Comparison of ENCODE assay signal across 11 mouse cellular contexts in the genomic region with DNA sequence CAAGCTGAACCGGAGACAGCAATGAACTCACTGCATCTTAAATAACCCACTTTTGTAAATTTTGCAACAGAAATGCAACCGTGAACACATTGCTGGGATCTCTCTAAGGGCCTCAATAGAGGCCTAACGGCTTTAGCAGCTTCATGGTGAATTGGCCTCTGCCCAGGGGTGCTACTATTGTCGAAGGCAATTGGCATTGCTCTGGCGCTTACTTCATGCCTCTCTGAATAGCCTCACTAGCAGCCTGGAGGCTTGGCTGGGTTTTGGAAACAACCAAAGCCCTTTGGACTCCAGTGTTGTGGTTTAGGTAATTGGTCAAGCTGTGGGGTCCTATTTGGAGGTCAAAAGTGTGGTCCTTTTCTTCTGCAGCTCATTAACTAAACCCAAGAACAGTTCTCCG.
DNase-seq lines count a peak whose midpoint lies in the region; ATAC-seq lines count a peak whose summit lies in the region.
"Had no signal": no experiment of that assay in that cellular context is flagged by ENCODE, and none has a peak within 500 bp of the region (broad histone marks: within the 10 kb centered on the region; RNA-seq: fewer than 3 reads in every experiment).

No protein-coding gene starts in this region.

- H3K4me2 ChIP-seq in embryonic facial prominence, embryonic 14.5 days (ENCODE audit: low read depth, low read length) = no peak overlapping the region
- no peak overlapping the region for H3K4me2 ChIP-seq in forebrain, embryonic 16.5 days (ENCODE audit: low read length)
- no peak overlapping the region for H3K4me2 ChIP-seq in neural tube, embryonic 15.5 days
- H3K4me2 ChIP-seq: embryonic facial prominence, embryonic 13.5 days had no signal

- DNase-seq in embryonic facial prominence, embryonic 14.5 days (ENCODE audit: low spot score) = peak; percentile 51
- no peak for DNase-seq in embryonic facial prominence, embryonic 10.5 days (ENCODE audit: low spot score)
- peak; percentile 84 for DNase-seq in left cerebral cortex, postnatal 4 days
- DNase-seq in left cerebral cortex, postnatal 36 days (ENCODE audit: low spot score in 2 of 2) = no peak
- no peak for DNase-seq in spleen, postnatal 4 days (ENCODE audit: low spot score in 2 of 2)
- no peak for DNase-seq in urinary bladder, adult 18-20 months (ENCODE audit: low spot score in 2 of 2)
- DNase-seq: lung, postnatal 36 days; thymus, postnatal 4 days had no signal

- intact Hi-C loops in left cerebral cortex, postnatal 4 days (cut with DNase I) = no loop called here
- intact Hi-C loops in left cerebral cortex, postnatal 36 days (cut with DNase I) = no loop called here

- no peaks in the 10 kb centered on the region for H3K27me3 ChIP-seq in embryonic facial prominence, embryonic 14.5 days (replicated peaks; ENCODE audit: control insufficient read depth, insufficient read depth, low read length)
- H3K27me3 ChIP-seq in embryonic facial prominence, embryonic 10.5 days (replicated peaks; ENCODE audit: low read depth, poor library complexity, severe bottlenecking) = peaks cover 19% of the 10 kb centered on the region
- no peaks in the 10 kb centered on the region for H3K27me3 ChIP-seq in forebrain, embryonic 16.5 days (replicated peaks; ENCODE audit: control insufficient read depth, insufficient read depth, low read length)
- no peaks in the 10 kb centered on the region; the same call in 1 of the 2 replicates for H3K27me3 ChIP-seq in neural tube, embryonic 15.5 days (replicated peaks)

- no peak overlapping the region for H3K9ac ChIP-seq in embryonic facial prominence, embryonic 14.5 days (ENCODE audit: low read depth, low read length)
- H3K9ac ChIP-seq in forebrain, embryonic 16.5 days (replicated peaks; ENCODE audit: low read depth, low read length) = no peak overlapping the region
- no peak overlapping the region for H3K9ac ChIP-seq in neural tube, embryonic 15.5 days (replicated peaks)
- H3K9ac ChIP-seq: embryonic facial prominence, embryonic 13.5 days had no signal

- peaks cover 7% of the 10 kb centered on the region for H3K4me1 ChIP-seq in embryonic facial prominence, embryonic 14.5 days (ENCODE audit: control insufficient read depth, insufficient read depth, low read length)
- H3K4me1 ChIP-seq in embryonic facial prominence, embryonic 10.5 days = peaks cover 32% of the 10 kb centered on the region
- H3K4me1 ChIP-seq in forebrain, embryonic 16.5 days (replicated peaks; ENCODE audit: control insufficient read depth, insufficient read depth, low read length) = peaks cover 31% of the 10 kb centered on the region
- H3K4me1 ChIP-seq in neural tube, embryonic 15.5 days = peaks cover 20% of the 10 kb centered on the region

- H3K36me3 ChIP-seq in embryonic facial prominence, embryonic 14.5 days (ENCODE audit: control insufficient read depth, insufficient read depth, low read length) = no peaks in the 10 kb centered on the region
- H3K36me3 ChIP-seq in embryonic facial prominence, embryonic 10.5 days (replicated peaks) = no peaks in the 10 kb centered on the region
- no peaks in the 10 kb centered on the region for H3K36me3 ChIP-seq in forebrain, embryonic 16.5 days (ENCODE audit: control insufficient read depth, insufficient read depth)
- H3K36me3 ChIP-seq in neural tube, embryonic 15.5 days = no peaks in the 10 kb centered on the region
- H3K36me3 ChIP-seq: embryonic facial prominence, embryonic 13.5 days had no signal

- no peak for ATAC-seq in embryonic facial prominence, embryonic 14.5 days (ENCODE audit: low read depth)
- peak; percentile 85 for ATAC-seq in forebrain, embryonic 16.5 days
- ATAC-seq in neural tube, embryonic 15.5 days (ENCODE audit: low FRiP score) = 0 out of 2 replicates have a peak, but pooled peaks have one; percentile 30

- no peak overlapping the region for H3K27ac ChIP-seq in embryonic facial prominence, embryonic 14.5 days (replicated peaks; ENCODE audit: low read depth, low read length)
- no peak overlapping the region; the same call in 1 of the 2 replicates for H3K27ac ChIP-seq in embryonic facial prominence, embryonic 10.5 days (replicated peaks)
- peak overlapping the region; percentile 66 for H3K27ac ChIP-seq in forebrain, embryonic 16.5 days (ENCODE audit: low read length)
- H3K27ac ChIP-seq in neural tube, embryonic 15.5 days (replicated peaks) = no peak overlapping the region
- H3K27ac ChIP-seq: embryonic facial prominence, embryonic 13.5 days had no signal

- no peak overlapping the region for H3K4me3 ChIP-seq in embryonic facial prominence, embryonic 14.5 days (ENCODE audit: low read depth, low read length)
- H3K4me3 ChIP-seq in embryonic facial prominence, embryonic 10.5 days = no peak overlapping the region
- no peak overlapping the region for H3K4me3 ChIP-seq in forebrain, embryonic 16.5 days (replicated peaks; ENCODE audit: low read length)
- no peak overlapping the region for H3K4me3 ChIP-seq in neural tube, embryonic 15.5 days (replicated peaks)
- H3K4me3 ChIP-seq: embryonic facial prominence, embryonic 13.5 days had no signal

- no peaks in the 10 kb centered on the region for H3K9me3 ChIP-seq in embryonic facial prominence, embryonic 14.5 days (ENCODE audit: control insufficient read depth, low read length)
- H3K9me3 ChIP-seq in embryonic facial prominence, embryonic 10.5 days = no peaks in the 10 kb centered on the region
- H3K9me3 ChIP-seq in forebrain, embryonic 16.5 days (ENCODE audit: control insufficient read depth, low read length) = no peaks in the 10 kb centered on the region
- no peaks in the 10 kb centered on the region for H3K9me3 ChIP-seq in neural tube, embryonic 15.5 days (replicated peaks)
- H3K9me3 ChIP-seq: embryonic facial prominence, embryonic 13.5 days had no signal

- WGBS in embryonic facial prominence, embryonic 14.5 days = 34% methylated on average over 6 of the region's 6 CpGs
- WGBS in embryonic facial prominence, embryonic 10.5 days = 22% methylated on average over 6 of the region's 6 CpGs
- 5% methylated on average over 6 of the region's 6 CpGs for WGBS in forebrain, embryonic 16.5 days
- 18% methylated on average over 6 of the region's 6 CpGs for WGBS in neural tube, embryonic 15.5 days

Comparison
In these comparisons a context has a peak if more than half of its experiments do, and no peak if none do; other contexts are left out.
1. DNase-seq: peak in embryonic facial prominence, embryonic 14.5 days (single experiment) and left cerebral cortex, postnatal 4 days (single experiment); none in embryonic facial prominence, embryonic 10.5 days (single experiment), left cerebral cortex, postnatal 36 days (0 of 2), spleen, postnatal 4 days (0 of 2) and urinary bladder, adult 18-20 months (0 of 2).